In the genomic region with DNA sequence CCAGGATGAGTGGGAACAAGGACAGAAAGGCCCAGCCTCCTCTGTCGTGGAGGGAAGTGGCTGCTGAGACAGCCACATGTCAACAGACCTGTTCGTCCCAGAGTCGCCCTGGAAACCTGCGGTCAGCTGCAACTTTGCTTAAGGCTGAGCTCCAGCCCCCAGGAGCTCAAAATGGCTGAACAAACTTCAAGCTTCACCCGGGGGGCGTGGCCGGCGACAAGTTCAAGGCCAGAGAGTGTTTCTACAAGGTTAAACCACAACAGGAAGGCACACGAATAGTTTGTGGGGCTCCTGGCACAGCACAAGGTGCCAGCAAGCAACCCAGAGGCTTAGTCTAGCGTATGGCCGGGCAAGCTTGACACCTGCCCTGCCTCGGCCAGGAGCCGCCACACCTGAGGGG, we compare ENCODE assay signal across 14 mouse cellular contexts. TPM values are rescaled to one million over a fixed set of nuclear protein-coding genes. Genes with fewer than 3 reads are reported as not detected.
"Had no signal": no experiment of that assay in that cellular context is flagged by ENCODE, and none has a peak within 500 bp of the region (broad histone marks: within the 10 kb centered on the region; RNA-seq: fewer than 3 reads in every experiment).

No protein-coding gene starts in this region.

- H3K4me3 ChIP-seq: left cerebral cortex, adult 2 months; limb, embryonic 10.5 days; liver, embryonic 15.5 days; midbrain, embryonic 13.5 days; neural tube, embryonic 12.5 days had no signal

- H3K4me2 ChIP-seq: liver, embryonic 11.5 days; liver, embryonic 15.5 days; midbrain, embryonic 13.5 days; neural tube, embryonic 12.5 days had no signal

- H3K4me1 ChIP-seq: liver, embryonic 15.5 days had no signal

- ATAC-seq: lung, postnatal 0 days; midbrain, embryonic 13.5 days had no signal

- H3K27ac ChIP-seq: left cerebral cortex, adult 2 months; limb, embryonic 10.5 days; liver, embryonic 15.5 days; midbrain, embryonic 13.5 days; neural tube, embryonic 12.5 days had no signal

- H3K9ac ChIP-seq: liver, embryonic 15.5 days; midbrain, embryonic 13.5 days; neural tube, embryonic 12.5 days had no signal

- H3K9me3 ChIP-seq: limb, embryonic 10.5 days; liver, embryonic 15.5 days; midbrain, embryonic 13.5 days; neural tube, embryonic 12.5 days had no signal

- H3K27me3 ChIP-seq: midbrain, embryonic 13.5 days; neural tube, embryonic 12.5 days had no signal

- DNase-seq: kidney, adult 2 months; kidney, postnatal 25 days; lung, adult 2 months; lung, postnatal 36 days; spleen, adult 18-20 months had no signal

- H3K36me3 ChIP-seq: limb, embryonic 10.5 days; liver, embryonic 15.5 days; midbrain, embryonic 13.5 days; neural tube, embryonic 12.5 days had no signal

RNA-seq across cellular contexts. Expression of a gene that starts 13.2 kb away (rescaled TPM):
- total RNA-seq: megakaryocyte progenitor cell, adult 5-6 weeks; neutrophil, adult 5-6 weeks had no signal
